Mouse (Mus musculus) heart, postnatal 4 days (tissue): Measurements from ENCODE around the gene Nkg7. TPM values are rescaled to one million over a fixed set of nuclear protein-coding genes. Genes with fewer than 3 reads are reported as not detected.

Experiments
- DNase-seq: peaks from one replicate; pipeline ENCODE4 v3.0.0; 2021
- microRNA-seq, 2 experiments: library from miRNA; unstranded; fragments of <30 nt; microRNA quantifications; one replicate each; pipeline ENCODE4 v1.2.0; 2021 to 2022
- total RNA-seq, 2 experiments: library from RNA; stranded (reverse); gene quantifications; 2 replicates each; pipeline ENCODE4 v1.2.3; 2021

Nkg7 gene
- total RNA-seq, 2 experiments from 2014 or later: not detected

DNA sequence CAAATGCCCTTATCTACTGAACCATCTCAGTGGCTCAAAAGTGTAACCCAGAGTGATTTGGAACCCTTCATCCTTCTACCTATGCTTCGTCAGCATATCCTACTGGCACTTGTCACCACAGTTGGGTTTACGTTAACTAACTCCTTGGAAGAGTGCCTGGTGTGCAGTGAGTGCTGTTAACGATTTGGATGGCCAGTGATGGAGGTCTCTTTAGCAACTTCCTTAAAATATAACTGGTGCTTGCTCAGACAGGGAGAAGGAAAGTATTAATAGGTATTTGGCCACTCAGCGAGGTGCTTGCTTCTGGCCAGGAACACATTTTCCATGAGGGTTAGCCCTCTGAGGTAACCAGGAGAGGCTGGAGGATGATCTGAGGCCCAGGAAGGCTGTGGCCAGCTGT lies 10.9 kb downstream of the Nkg7 start:
- DNase-seq: no peak

DNA sequence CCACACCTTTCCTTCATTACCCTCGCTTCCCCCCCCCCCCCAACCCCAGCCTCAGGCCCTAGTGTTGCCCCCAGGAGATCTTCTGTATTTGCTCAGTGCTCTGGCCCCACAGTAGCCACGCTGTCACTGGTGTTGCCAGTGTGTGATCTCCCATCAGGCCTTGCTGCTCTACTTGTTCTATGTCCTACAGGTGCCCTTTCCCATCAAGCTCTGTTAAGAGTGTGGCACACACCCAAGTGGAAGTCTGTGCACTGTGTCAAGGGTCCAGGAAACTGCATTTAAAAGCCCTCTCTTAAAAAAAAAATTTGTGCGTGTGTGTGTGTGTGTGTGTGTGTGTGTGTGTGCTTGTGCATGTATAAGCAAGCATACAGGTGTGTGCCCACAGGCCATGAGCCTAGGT lies 11.4 kb downstream of the Nkg7 start:
- DNase-seq: peak; percentile 37

DNA sequence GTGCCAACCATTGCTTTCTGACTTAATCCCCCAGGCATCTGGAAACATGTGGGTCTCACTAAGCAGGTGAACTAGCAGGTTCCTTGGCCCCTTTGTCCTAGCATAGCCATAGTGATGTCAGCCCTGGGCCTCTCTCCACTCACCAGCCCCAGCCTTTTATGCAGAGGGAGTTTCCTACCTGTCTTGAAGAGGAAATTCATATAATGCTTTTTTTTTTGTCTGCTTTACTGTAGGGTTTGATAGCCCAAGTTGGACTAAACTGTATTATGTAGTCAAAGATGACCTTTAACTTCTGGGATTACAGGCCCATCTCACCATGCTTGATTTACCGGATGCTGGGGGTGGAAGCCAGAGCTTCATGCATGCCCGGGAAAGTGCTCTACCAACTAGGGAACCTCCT lies 12.9 kb downstream of the Nkg7 start:
- no peak for DNase-seq

DNA sequence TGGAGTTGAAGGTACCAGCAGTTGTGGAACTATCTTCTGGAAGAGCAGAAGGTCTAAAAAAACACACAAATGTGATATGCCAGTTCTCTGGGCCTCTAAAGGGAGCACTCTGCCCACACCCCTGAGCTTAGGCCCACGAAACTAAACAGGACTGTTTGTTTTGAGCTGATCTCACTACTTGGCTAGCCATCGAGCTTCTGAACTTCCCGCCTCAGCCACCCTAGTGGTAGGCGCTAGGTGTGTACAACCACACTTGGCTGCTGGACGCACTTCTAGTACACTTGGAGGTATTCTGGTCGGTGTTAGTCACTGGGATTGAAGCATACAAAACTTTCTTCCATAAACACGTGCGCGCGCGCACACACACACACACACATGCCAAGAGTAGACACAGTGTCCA lies 14.9 kb downstream of the Nkg7 start:
- DNase-seq: no peak

DNA sequence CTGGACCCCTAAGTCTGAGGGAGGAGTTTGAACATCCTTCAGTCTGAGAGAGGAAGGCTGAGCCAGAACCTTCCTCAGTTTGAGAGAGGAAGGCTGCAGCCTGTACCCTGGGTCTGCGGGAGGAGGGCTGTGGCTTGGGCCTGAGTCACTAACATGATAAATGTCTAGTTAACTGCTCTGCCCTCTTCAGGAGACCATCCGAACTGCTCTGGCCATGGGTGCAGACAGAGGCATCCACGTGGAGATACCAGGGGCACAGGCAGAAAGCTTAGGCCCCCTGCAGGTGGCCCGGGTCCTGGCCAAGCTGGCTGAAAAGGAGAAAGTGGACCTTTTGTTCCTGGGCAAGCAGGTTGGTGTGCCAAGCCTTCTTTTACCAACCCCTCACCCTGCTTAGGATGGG lies 15.7 kb downstream of the Nkg7 start:
- peak; percentile 46 for DNase-seq

DNA sequence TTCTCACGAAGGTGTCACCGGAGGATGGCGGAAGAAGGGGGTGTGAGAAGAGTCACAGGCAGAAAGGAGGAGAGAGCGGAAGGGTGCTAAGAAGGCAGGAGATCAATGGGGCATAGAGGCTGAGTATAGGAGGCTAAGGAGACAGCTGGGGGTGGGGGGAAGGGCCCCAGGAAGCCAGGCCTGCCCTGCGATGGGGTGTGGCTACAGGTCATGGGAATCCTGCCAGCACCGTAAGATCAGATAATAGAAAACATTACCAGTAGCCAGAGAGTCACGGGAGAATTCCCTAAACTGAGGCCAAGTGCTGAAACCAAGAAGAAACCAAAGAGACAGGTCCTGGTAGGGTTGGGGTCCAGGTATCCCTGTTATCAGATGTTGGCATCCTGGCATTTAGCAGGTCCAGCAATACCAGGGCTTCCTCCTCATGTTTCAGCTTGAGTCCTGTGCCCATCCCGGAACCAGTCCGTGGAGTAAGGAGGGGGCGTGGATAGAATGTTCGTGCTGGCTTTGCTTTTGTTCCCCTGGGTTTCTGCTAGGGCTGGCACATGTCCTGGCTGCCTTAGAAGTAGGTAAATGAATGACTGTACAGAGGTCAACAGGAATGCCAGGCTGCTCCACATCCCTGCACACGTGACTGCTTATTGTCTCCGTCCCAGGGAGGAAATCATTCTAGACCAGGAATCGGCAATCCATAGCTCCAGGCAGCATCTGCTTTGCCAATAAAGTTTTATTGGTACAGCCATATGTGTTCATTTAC lies 16.9 kb downstream of the Nkg7 start:
- DNase-seq: no peak

DNA sequence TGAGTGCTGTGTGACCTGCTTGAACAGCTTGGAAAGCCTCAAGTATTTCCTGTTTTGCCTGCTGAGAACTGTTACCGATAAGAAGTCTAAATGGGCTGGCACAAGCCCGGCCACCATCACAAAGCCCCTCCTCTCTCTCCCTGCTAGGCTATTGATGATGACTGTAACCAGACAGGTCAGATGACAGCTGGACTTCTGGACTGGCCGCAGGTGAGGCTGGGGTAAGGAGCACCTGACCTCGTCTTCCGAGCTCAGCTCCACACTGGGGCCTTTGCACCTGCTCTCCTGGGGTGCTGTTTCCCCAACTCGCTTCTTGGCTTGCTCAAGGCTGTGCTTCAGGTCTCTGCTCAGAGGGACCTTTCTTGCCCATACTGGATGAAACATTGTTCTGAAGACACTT lies 17.5 kb downstream of the Nkg7 start:
- no peak for DNase-seq

DNA sequence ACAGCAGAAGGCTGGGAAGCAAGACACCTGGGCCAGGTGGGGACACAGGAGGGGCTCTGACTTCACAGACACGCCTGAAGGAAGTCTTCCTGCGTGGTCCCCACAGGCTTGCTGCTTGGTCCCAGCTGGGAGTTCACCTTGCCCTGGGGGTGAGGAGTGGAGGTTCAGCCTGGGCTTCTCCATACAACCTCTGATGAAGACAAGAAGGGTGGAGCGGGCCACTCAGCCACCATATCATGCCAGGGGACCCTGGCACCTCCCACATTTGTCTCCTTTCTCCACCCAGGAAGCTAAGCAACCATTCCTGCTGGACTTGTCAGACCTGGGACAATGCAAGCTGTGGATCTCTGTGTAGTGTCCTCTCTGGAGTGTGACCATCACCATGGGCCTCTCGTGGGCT lies 26.0 kb downstream of the Nkg7 start, which contains the start of gene Vsig10l:
Gene Vsig10l, plus strand, starts transcription at position 301 of the 400 bp plus-strand sequence.
- no peak for DNase-seq

DNA sequence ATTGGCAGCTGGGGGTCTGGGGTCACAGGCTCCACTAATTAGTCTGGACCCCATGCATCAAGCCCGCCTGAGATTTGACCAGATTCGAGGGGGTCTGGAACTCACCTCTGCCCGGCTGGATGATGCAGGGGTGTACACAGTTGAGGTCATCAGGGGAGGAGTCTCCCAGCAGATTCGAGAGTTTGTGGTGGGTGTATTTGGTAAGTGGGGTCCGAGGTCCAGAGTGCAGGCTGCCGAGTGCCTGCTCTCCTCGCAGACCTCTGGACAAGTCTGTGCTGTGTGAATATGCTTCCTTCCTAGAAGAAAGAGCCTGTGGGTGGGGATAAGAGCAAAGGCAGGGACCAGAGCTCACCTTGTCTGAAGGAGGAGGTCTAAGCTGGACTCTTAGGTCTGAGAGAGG lies 27.1 kb downstream of the Nkg7 start:
- no peak for DNase-seq

DNA sequence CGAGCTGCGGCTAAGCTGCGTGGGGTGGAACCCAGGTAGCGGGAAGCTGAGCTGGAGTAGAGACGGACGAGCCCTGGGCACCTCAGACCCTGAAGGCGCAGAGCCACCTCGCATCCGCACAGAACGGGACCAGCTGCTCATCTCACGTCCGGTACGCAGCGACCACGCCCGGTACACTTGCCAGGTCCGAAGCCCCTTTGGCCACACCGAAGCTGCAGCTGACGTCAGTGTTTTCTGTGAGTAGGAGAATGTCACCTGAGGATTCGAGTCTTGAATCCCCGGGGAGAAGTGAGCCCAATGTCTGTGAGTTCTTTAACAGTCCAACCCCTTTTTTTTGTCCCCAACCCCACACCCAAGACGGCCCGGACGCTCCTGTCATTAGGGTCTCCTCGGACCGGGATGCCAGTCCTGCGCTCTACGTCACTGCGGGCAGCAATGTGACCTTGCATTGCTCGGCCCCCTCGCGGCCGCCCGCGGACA lies 28.0 kb downstream of the Nkg7 start:
- DNase-seq: peak; percentile 22

DNA sequence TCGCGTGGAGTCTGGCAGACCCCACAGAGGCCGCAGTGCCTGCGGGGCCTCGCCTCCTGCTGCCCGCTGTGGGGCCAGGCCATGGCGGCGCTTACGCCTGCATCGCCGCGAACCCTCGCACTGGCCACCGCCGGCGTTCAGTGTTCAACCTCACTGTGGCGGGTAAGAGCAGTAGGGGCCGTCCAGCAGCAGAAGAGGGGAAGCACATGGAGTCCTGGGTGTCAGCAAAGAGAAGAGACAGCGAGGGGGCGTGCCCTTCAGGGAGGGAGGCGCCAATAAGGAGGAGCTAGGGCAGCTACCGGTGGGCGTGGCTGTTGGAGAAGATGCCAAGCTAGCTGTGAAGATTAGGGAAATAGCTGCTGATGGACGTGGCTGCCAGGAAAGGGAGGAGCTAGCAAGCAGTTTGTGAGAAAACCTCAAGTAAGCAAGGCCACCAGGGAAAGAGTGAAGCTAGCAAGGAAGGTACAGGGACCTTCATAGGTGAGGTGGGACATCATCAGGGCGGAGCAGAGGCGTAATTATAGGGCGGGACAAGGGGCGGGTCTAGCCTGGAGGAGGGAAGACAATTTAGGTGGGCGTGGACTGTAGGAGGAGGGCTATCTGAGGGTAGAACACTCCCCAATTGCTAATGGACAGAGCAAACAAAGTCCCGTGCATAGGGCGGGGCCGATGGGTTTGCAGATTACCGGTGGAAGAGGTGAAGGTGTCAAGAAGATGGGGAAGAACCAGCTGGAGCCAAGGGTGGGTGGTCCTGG lies 28.6 kb downstream of the Nkg7 start:
- DNase-seq: peak; percentile 92

DNA sequence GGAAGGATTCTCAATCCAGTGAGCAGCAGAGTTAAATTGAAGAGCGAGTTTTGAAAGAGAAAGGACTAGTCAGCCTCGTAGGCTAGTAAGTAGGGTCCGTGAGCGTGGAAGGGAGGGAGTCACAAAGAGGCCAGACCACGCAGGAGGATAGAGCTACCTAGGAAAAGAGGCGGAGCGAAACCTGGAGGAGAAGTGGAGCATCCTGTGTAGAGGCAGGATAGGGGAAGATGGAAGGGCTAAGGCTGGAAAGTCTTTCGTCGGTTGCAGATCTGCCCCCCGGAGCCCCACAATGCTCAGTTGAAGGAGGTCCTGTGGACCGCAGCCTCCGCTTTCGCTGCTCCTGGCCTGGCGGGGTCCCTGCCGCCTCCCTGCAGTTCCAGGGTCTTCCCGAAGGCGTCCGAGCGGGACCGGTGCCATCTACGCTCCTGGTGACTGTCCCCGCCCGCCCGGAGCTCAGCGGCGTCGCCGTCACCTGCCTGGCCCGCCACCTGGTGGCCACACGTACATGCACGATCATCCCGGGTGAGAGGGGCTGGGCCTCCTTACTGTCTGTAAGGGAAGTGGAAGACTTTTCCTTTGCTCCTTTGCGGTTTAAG lies 29.3 kb downstream of the Nkg7 start:
- peak; percentile 94 for DNase-seq

DNA sequence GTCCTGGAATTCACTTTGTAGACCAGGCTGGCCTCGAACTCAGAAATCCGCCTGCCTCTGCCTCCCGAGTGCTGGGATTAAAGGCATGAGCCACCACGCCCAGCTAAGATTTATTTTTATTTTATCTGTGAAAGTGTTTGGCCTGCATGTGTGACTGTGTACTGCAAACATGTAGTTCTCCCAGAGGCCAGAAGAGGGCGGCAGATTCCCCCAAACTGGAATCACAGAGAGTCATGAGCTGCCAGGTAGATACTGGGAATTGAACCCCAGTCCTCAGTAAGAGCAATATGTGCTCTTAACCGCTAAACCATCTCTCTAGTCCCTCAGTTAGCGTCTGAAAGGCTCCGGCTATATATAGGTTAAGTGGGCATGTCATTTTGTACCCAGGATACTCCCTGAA lies 33.5 kb downstream of the Nkg7 start:
- peak; percentile 35 for DNase-seq

DNA sequence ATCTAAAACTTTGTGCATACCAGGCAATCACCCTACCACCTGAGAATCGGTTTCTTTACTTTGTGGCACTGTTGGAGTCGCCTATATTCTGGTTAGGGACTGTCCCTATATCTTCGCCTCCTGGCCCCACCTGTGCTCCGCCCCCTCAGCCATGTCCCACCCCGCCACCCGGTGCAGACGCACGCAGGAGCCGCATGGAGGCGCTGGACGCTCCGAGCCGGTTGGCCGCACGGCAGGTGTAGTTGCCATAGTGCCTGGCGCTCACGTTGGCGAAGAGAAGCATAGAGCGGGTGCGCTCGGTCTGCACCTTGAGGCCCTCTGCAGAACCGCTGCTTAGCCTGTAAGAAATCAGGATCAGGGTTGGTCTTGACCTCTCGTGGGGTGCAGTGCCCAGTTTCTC lies 38.8 kb downstream of the Nkg7 start:
- DNase-seq: no peak

DNA sequence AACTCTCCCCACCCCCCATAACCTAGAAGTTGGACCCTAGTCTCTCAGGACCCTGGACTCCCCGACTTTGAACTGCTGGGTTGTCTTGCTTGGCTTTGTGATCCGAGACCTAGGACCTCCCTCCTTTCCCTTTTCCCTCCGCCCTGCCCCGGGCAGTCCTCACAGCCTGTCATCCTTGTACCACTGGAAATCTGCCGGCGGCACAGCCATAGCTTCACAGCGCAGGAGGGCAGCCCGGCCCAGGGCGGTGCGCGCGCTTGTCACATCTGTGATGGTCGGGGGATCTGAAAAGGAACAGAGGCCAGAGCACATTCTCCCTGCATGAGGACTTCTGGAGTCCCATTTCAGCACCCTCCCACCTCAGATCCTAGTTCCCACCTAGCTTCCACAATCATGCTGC lies 39.5 kb downstream of the Nkg7 start:
- no peak for DNase-seq

DNA sequence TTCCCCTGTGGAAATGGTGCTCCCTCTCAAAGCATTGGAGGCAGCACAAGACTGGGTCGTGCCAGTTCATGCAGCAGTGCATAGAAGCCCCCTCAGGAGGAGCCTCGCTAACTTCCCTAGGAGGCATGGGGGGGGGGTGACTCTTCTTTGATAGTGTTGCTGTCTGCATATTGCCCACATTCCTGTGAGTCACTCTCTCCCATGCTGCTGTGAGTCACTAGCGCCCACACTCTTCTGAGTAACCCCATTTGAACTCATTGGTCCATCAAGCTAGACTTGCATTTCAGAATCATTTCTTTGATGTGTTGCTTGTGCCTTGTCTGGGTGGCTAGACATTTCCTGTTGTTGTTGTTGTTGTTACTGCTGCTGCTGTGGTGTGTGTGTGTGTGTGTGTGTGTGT lies 44.3 kb downstream of the Nkg7 start:
- DNase-seq: no peak

DNA sequence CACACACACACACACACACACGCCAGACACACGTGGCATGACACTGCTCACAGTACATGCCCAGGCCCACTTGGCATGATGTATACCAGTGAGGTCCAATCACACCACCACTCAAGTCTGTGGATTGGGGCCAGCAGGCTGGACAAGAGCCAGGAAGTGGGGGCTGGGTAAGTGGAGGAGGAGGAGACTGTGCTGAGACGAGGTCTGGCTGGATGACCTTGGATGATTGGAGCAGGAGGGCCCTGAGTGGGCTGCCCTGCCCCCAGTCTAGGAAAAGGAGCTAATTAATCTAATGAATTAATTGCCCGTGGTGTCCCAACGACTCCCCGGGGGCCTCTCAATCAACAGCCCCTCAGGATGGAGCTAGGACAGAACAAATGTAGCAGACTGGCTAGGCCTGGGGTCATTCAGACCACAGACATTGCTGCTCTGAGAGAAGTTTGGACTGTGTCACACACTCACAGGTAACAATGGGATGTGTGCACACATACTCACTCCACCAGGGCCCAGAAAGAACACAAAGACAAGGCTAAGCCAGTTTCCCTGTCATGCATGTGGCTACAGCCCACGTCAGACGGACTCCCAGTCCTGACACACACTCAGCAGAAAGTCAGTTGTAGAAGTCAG lies 45.3 kb downstream of the Nkg7 start:
- DNase-seq: peak; percentile 72

DNA sequence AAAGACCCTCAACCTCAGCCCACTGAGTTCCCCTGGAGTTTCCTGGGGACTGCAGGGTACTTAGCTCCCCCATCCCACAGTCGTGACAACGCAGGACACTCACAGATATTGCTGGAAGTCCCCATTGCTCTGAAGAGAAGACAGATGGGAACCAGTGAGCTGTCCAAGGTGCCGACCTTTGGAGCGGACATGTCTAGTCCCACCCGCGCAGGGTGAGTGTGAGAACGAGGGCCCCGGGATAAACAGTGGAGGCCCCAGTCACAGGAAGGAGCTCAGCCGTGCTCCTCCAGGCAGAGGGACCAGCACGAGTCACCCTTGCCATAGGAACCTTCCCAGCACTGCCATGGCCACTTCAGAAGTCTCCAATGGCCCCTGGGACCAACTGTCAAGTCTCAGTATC lies 46.4 kb downstream of the Nkg7 start:
- peak; percentile 37 for DNase-seq

Small RNA genes within 50 kb of the gene (microRNA-seq; reads per million reads assigned to microRNA genes)
- 4.8 to 6.3 reads per million in 2 experiments for gene Mir7051

Other genes with a start within 250 kb of the Nkg7 start
- 10 to 100 TPM; 13.9 to 15.3 TPM for gene Zfp715, start 123.8 kb upstream of the Nkg7 start, total RNA-seq
- under 1 TPM in 1 of 2 experiments, not detected in 1; 0.10 TPM for gene Siglecf, start 85.7 kb upstream of the Nkg7 start, total RNA-seq
- gene Siglecg, start 28.9 kb upstream of the Nkg7 start, total RNA-seq: under 1 TPM; 0.09 to 0.55 TPM
- not detected for gene Lim2, start 9.4 kb upstream of the Nkg7 start, total RNA-seq
- gene Cldnd2, start 3.7 kb downstream of the Nkg7 start, total RNA-seq: not detected
- gene Etfb, start 7.0 kb downstream of the Nkg7 start, total RNA-seq: 100 to 1,000 TPM; 882 to 955 TPM
- 1 to 10 TPM; 2.9 to 3.0 TPM for gene Gm45233, start 7.1 kb downstream of the Nkg7 start, total RNA-seq
- gene Vsig10l, start 26.1 kb downstream of the Nkg7 start, total RNA-seq: 1 to 10 TPM; 4.1 to 6.3 TPM
- gene Iglon5, start 53.0 kb downstream of the Nkg7 start, total RNA-seq: under 1 TPM; 0.29 TPM
- not detected for gene 4931406B18Rik, start 68.9 kb downstream of the Nkg7 start, total RNA-seq
- 1 to 10 TPM; 1.7 to 2.1 TPM for gene Cd33, start 107.4 kb downstream of the Nkg7 start, total RNA-seq
- 1 to 10 TPM; 1.0 to 1.1 TPM for gene Zfp658, start 125.2 kb downstream of the Nkg7 start, total RNA-seq
- gene Zfp719, start 142.5 kb downstream of the Nkg7 start, total RNA-seq: 1 to 10 TPM; 9.4 to 10.0 TPM
- not detected for gene Zfp819, start 170.1 kb downstream of the Nkg7 start, total RNA-seq
- not detected for gene Ceacam18, start 197.6 kb downstream of the Nkg7 start, total RNA-seq
- under 1 TPM; 0.34 to 0.48 TPM for gene Siglece, start 223.1 kb downstream of the Nkg7 start, total RNA-seq
- 1 to 10 TPM; 4.7 to 5.6 TPM for gene Ctu1, start 234.9 kb downstream of the Nkg7 start, total RNA-seq